Mouse (Mus musculus) cerebellum, adult 2 months (tissue): ENCODE data around the gene Kazn.

Experiments used
- CTCF ChIP-seq: fragments of 200-500 bp; IDR thresholded peaks from 2 replicates; pipeline ENCODE4 v1.5.1; 2011; ENCODE audit warnings: low read depth, mild to moderate bottlenecking, control low read depth, low read length, moderate library complexity, borderline replicate concordance; ENCODE audit not compliant: insufficient read depth
- POLR2A ChIP-seq: fragments of 200-500 bp; IDR thresholded peaks from 2 replicates; pipeline ENCODE4 v1.6.1; 2011; ENCODE audit warnings: low read length, control low read depth, borderline replicate concordance; ENCODE audit not compliant: insufficient read depth

GRCm38 (mm10) chr4:142186155-142186554, 53.0 kb downstream of the Kazn start:
- TF ChIP-seq CTCF (peak; percentile 14; the same call in 1 of the 2 replicates), POLR2A (no peak)
